In the genomic region with DNA sequence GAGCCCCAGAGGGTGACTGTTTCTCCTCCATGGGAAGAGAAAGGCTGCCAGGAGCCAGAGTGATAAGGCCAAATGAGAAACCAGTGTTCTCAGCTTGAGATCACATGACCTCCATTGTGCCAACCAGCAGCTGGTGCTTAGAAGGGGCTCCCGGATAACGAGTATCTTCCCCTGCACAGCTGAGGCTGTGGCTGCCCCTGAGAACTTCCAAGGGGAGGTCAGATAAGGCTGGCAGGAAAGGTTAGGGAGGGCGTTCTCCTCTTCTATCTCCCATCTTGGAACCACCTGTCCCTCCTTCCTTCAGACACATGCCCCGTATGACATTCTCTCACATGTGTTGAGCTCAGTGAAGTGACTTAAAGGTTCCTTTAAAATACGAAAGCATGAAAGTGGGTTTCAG, we compare ENCODE assay signal across 1 mouse cellular context.
TF ChIP-seq lines count a peak whose summit lies in the region.

No protein-coding gene starts in this region.

TF ChIP-seq in MEL, 35 proteins besides CTCF, POLR2A, EP300 and RAD21 (continued from another document):
- TF ChIP-seq ETS1 (IDR thresholded peaks at IDR 0.05; ENCODE audit: low read depth, low read length) (peak; percentile 100), RCOR1 (IDR thresholded peaks at IDR 0.05; ENCODE audit: low read depth, low read length) (peak; percentile 91), JUND (IDR thresholded peaks at IDR 0.05; ENCODE audit: low read depth, low read length) (no peak), ZNF384 (IDR thresholded peaks at IDR 0.05; ENCODE audit: low read depth, low read length) (no peak), BHLHE40 (IDR thresholded peaks at IDR 0.05; ENCODE audit: borderline replicate concordance, low read depth, low read length) (peak; percentile 86), MAFK (IDR thresholded peaks at IDR 0.05; ENCODE audit: borderline replicate concordance, low read depth, low read length) (no peak; the same call in 1 of the 2 replicates)
